Mouse (Mus musculus): ENCODE measurements around the gene Rhox11.
"Not testable (repeated sequence)": the region's sequence is repeated elsewhere in the genome, so short reads cannot be mapped to it uniquely, and the experiment has no call there.

Gene Rhox11

GRCm38 (mm10) chrX:38085041-38085440 is at the start of gene Rhox11:
Gene Rhox11, minus strand, starts transcription at chrX:38085141.
- no peak for DNase-seq (ENCODE audit: low spot score)

- DNase-seq (ENCODE audit: low spot score), result no peak
These were observed 36.5 kb upstream of the Rhox11 start for GRCm38 (mm10) chrX:38121478-38121877.

- DNase-seq (ENCODE audit: low spot score), result no peak
These were observed 36.0 kb upstream of the Rhox11 start, which contains the start of gene Rhox13 for GRCm38 (mm10) chrX:38120982-38121381. Gene Rhox13, plus strand, starts transcription at chrX:38121219.

DNA sequence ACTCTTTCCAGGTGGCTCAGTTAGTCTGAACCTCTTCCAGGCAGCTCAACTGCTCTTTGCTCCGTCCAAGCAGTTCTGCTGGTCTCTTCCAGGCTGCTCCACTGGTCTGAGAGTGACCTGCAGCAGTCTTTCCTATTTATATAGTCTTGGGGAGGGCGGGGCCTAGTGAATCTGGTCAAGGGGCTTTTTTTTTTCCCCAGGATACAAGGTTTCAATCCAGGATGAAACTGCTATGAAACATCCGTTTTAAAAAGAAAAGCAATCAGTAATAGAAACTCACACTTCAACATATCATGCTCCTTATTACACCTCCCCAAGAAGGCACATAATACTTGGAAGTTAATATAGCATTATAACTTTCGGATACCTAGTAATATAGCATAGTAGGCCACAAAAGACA is 25.9 kb upstream of the Rhox11 start, which contains the start of gene Rhox12:
Gene Rhox12, minus strand, starts transcription at position 101 of the 400 bp plus-strand sequence.
- no peak for DNase-seq (ENCODE audit: low spot score)

DNA sequence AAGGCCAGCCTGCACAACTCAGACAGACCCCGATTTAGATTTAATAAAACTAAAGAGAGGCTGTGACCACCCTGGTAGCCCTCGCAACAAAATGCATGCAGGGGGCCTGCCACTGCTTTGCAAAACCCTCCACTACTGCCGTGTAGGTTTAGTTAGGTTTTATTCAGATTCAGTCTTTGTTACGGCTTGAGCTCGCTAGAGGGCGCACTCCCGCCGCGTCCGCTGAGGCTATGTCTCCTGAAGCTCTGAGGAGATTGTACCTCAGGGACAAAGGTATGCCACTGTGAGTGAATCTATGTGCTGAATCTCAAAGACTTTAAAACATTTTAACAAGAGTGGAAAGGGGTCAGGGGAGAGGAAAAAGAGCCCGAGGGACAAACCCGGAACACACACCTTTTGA is 715 bp downstream of the Rhox11 start:
- peak; percentile 45 for DNase-seq (ENCODE audit: low spot score)

GRCm38 (mm10) chrX:38066175-38066574 is 18.8 kb downstream of the Rhox11 start, which contains the start of gene Rhox10:
Gene Rhox10, plus strand, starts transcription at chrX:38066475.
- no peak for DNase-seq (ENCODE audit: low spot score)

GRCm38 (mm10) chrX:38061544-38061943 is 23.4 kb downstream of the Rhox11 start:
- no peak for DNase-seq (ENCODE audit: low spot score)

DNA sequence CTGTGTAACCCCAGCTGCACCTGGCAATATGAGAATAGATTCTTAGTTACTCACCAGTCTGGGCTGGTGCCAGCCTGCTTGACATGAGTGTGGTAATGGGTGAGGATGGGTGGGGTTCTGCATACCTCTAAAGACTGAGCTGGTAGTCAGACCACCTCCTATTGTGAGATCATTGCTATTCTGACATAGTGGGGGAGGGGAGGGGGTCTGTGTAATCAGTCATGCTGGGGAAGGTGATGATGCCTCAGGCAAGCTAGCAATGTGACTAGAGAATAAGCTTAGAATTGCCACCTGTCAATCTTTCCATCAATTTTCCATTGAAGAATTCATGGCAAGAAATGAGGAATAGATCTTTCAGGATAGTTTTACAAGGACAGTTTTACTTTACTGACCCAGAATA is 41.9 kb downstream of the Rhox11 start, which contains the start of gene Btg1-ps2:
Gene Btg1-ps2, minus strand, starts transcription at position 101 of the 400 bp plus-strand sequence.
- DNase-seq (ENCODE audit: low spot score), result not testable (repeated sequence)

DNA sequence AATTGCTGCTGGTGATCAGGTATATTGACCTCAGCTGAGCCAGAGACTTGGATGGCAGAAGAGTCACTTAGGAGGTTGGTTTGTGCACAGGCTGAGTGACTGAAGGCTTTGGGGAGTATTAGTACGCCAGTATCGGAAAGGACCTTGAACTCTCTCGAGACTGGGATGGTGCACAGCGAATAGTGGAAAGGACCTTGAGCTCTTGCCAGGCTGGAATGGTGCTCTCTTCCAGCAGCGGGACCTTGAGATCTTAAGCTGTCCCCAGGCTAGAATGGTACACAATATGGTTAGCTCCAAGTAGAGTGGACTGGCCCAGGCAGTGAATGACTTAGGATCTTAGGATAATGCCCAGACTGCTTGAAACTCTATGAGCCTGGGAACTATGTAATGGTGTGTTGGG is 45.3 kb downstream of the Rhox11 start:
- DNase-seq (ENCODE audit: low spot score), result peak; percentile 7

GRCm38 (mm10) chrX:38033841-38034240 is 51.1 kb downstream of the Rhox11 start:
- no peak for DNase-seq (ENCODE audit: low spot score)

Measured in ovary, postnatal 36 days (tissue).